Mouse (Mus musculus) stomach, embryonic 15.5 days (tissue): ENCODE measurements around the gene Igsf10. TPM values are rescaled to one million over a fixed set of nuclear protein-coding genes. Genes with fewer than 3 reads are reported as not detected.
A peak's percentile ranks its signal among the peaks of the same experiment; 100 is the strongest.

Experiments used
- ATAC-seq: fragments of 200-750 bp; cut with Nextera tagmentation; 2 replicates; pipeline ENCODE4 v1.8.0; 2017; ENCODE audit warnings: low read depth, moderate number of reproducible peaks, moderate TSS enrichment; ENCODE audit not compliant: insufficient read depth, low FRiP score
- H3K27ac ChIP-seq: fragments of 300-500 bp; sonication (generic); 2 replicates; pipeline ENCODE4 v1.5.1; 2015; ENCODE audit warnings: mild to moderate bottlenecking, inconsistent platforms
- H3K27me3 ChIP-seq: fragments of 300-500 bp; sonication (generic); replicated peaks from 2 replicates; pipeline ENCODE4 v1.6.1; 2015; ENCODE audit warnings: inconsistent platforms
- H3K36me3 ChIP-seq: fragments of 300-500 bp; sonication (generic); 2 replicates; pipeline ENCODE4 v1.6.1; 2015; ENCODE audit warnings: inconsistent platforms
- H3K4me1 ChIP-seq: fragments of 300-500 bp; sonication (generic); 2 replicates; pipeline ENCODE4 v1.6.1; 2015; ENCODE audit warnings: inconsistent platforms
- H3K4me2 ChIP-seq: fragments of 300-500 bp; sonication (generic); 2 replicates; pipeline ENCODE4 v1.6.1; 2015; ENCODE audit warnings: mild to moderate bottlenecking, inconsistent platforms
- H3K4me3 ChIP-seq: fragments of 300-500 bp; sonication (generic); replicated peaks from 2 replicates; pipeline ENCODE4 v1.5.1; 2015; ENCODE audit warnings: inconsistent platforms
- H3K9ac ChIP-seq: fragments of 300-500 bp; sonication (generic); 2 replicates; pipeline ENCODE4 v1.6.1; 2015; ENCODE audit warnings: inconsistent platforms
- H3K9me3 ChIP-seq: fragments of 300-500 bp; sonication (generic); 2 replicates; pipeline ENCODE4 v1.6.1; 2016; ENCODE audit warnings: inconsistent platforms
- WGBS: fragments of 180-500 bp; shearing (Covaris S2); methylation state at CpG from one replicate; pipeline ENCODE4 v1.1.7; 2015; 5-methylcytosine and 5-hydroxymethylcytosine counted together
- polyA plus RNA-seq: library from polyadenylated mRNA; unstranded; fragments of >200 nt; fragmentation: Nextera tagmentation; extraction: Ambion mirVana; gene quantifications from 2 replicates; pipeline ENCODE4 v1.2.1, GENCODE M21; 2015

Gene Igsf10
- polyA plus RNA-seq, 1 experiment from 2014 or later, result 10.4 TPM

DNA sequence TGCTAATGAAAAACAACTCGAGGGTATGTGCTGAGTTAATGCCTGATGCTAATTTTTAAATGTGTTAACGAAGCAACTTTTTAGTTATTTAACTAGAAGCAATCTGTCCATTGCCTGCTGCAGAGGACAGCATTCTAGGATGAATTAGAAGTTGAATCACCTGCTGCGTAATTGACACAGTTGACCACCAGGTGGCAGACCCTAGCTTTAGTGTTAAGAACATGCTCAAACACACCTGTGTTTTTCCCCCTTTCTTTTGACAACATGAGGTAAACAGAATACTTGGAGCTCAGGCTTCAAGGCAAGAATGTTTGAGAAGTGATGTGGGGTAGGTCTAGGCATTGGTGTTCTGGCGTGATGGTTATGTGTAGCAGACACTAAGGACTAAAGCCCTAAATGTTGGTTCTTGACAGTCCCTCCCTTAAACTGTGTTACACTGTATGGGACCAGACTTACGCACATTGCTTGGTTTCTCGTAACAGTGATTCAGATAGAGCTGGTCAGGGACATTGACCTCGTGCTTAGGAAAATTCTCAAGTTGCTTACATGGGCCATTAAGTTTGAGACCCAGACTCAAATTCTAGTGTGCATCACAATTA is 22.8 kb downstream of the Igsf10 start:
- H3K4me1 ChIP-seq, result no peaks in the 10 kb centered on the region
- peaks cover 4% of the 10 kb centered on the region; the same call in 1 of the 2 replicates for H3K36me3 ChIP-seq
- no peak overlapping the region for H3K4me2 ChIP-seq
- 39% methylated on average over 7 of the region's 7 CpGs for WGBS
- no peaks in the 10 kb centered on the region for H3K9me3 ChIP-seq
- no peak for ATAC-seq
- no peak overlapping the region for H3K4me3 ChIP-seq
- H3K27me3 ChIP-seq, result no peaks in the 10 kb centered on the region
- no peak overlapping the region for H3K27ac ChIP-seq
- H3K9ac ChIP-seq, result no peak overlapping the region

DNA sequence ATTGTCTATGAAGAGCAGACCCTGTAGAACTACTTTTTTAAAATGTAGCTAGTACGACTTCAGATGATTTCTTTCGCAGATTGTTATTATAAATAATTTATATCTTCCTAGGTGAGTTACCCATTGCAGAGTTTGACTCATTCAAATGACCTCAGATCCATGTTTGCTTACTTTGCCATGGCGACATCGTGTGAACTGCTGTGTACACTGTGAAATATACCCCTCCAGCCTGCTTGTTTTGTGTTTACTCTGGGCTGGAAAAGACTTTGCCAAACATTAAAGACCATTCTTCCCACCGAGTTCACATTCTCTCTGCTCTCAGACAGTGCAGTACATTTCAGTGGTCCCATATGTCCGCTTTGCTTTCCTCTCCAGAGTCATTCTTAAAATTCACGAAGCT is 28.1 kb downstream of the Igsf10 start:
- Histone ChIP-seq H3K9me3 (no peaks in the 10 kb centered on the region), H3K4me1 (no peaks in the 10 kb centered on the region), H3K27me3 (no peaks in the 10 kb centered on the region), H3K4me3 (no peak overlapping the region), H3K9ac (no peak overlapping the region), H3K27ac (no peak overlapping the region), H3K36me3 (peaks cover 4% of the 10 kb centered on the region; the same call in 1 of the 2 replicates), H3K4me2 (no peak overlapping the region)
- ATAC-seq, result peak; percentile 14; the same call in 1 of the 2 replicates
- WGBS, result 65% methylated on average over 7 of the region's 7 CpGs

DNA sequence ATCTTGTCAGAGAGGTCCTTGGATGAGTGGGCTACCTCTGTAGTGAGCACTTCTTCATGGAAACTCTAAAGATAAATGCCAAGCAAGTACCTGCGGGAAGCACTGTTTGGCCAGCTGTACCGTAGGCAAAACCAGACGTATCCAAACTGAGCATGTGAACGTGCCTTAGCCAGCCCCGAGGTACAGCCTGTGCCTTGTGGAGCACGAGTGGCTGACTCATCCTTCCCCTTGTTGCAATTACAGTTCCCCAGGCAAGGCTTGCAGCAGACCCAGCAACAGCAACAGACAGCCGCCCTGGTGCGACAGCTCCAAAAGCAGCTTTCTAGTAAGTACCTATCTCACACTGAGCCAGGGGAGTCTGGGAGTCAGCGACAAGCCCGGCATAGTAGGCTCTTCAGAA is 31.6 kb downstream of the Igsf10 start:
- no peaks in the 10 kb centered on the region for H3K36me3 ChIP-seq
- H3K4me2 ChIP-seq, result no peak overlapping the region
- 78% methylated on average over 10 of the region's 10 CpGs for WGBS
- H3K9me3 ChIP-seq, result no peaks in the 10 kb centered on the region
- no peaks in the 10 kb centered on the region for H3K4me1 ChIP-seq
- no peak overlapping the region for H3K9ac ChIP-seq
- H3K27me3 ChIP-seq, result no peaks in the 10 kb centered on the region
- no peak overlapping the region for H3K4me3 ChIP-seq
- H3K27ac ChIP-seq, result no peak overlapping the region
- no peak for ATAC-seq

DNA sequence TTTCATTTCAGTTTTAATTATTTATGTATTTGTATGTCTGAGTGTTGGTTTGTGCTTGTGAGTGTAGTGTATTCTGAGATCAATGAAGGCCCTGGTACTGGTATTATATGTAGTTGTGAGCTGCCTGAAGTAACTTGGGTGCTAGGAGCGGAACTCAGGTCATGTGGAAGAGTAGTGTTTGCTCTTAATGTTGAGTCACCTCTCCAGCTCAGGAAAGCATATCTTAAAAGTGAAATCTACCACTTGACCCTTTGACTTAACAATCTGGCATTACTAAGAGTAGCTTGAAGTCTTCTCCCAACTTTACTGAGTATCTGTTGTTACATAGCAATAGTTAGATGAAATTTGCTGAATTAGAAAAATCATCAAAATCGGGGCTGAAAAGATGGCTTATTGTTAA is 38.7 kb downstream of the Igsf10 start:
- no peaks in the 10 kb centered on the region for H3K36me3 ChIP-seq
- H3K9me3 ChIP-seq, result no peaks in the 10 kb centered on the region
- no peaks in the 10 kb centered on the region for H3K27me3 ChIP-seq
- no peak overlapping the region for H3K27ac ChIP-seq
- no peaks in the 10 kb centered on the region for H3K4me1 ChIP-seq
- 87% methylated on average over 2 of the region's 2 CpGs for WGBS
- no peak overlapping the region for H3K9ac ChIP-seq
- no peak for ATAC-seq
- H3K4me3 ChIP-seq, result no peak overlapping the region
- no peak overlapping the region for H3K4me2 ChIP-seq

DNA sequence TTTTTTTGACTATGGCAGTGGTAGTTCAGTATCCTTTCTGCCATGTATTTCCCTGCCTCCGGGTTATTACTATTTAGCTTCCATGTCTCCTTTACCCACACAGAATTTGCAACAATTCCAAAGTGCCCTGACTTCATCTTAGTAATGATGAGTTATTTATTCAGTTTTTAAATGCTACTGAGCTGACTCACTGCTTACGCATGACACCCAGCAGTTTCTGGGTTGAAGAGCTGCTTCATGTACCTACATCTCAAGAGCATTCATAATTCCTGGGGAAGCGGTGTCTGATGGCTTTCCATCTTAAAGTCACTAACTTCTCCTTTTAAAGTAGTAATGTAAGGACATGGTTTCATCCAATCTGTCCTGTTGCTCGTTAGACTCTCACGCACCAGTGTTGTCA is 39.2 kb downstream of the Igsf10 start:
- H3K27me3 ChIP-seq, result no peaks in the 10 kb centered on the region
- 92% methylated on average over 5 of the region's 5 CpGs for WGBS
- H3K4me1 ChIP-seq, result no peaks in the 10 kb centered on the region
- no peak overlapping the region for H3K9ac ChIP-seq
- ATAC-seq, result no peak
- H3K4me3 ChIP-seq, result no peak overlapping the region
- no peaks in the 10 kb centered on the region for H3K9me3 ChIP-seq
- H3K4me2 ChIP-seq, result no peak overlapping the region
- H3K27ac ChIP-seq, result no peak overlapping the region
- no peaks in the 10 kb centered on the region for H3K36me3 ChIP-seq

DNA sequence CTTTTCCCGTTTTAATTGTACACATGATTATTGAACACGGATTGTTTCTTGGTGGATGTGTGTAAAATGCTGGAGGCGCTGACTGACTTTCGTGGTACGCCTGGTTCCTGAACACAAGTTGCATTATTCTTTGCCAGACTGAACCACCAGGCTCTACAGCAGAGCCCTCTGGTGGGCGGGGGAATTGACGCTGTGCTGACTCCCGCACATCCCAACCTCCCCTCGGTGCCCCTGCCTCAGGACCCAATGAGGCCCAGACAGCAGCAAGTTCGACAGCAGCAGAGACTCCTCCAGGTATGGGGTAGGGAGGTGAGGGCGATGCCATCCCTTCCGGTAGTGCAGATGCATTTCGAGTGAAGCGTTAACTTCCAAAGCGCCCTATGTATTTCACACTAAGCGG is 46.5 kb downstream of the Igsf10 start:
- Histone ChIP-seq H3K4me1 (no peaks in the 10 kb centered on the region), H3K27ac (no peak overlapping the region), H3K36me3 (no peaks in the 10 kb centered on the region), H3K27me3 (no peaks in the 10 kb centered on the region), H3K4me2 (no peak overlapping the region), H3K9ac (no peak overlapping the region), H3K9me3 (no peaks in the 10 kb centered on the region), H3K4me3 (no peak overlapping the region)
- ATAC-seq, result no peak
- 83% methylated on average over 16 of the region's 16 CpGs for WGBS

DNA sequence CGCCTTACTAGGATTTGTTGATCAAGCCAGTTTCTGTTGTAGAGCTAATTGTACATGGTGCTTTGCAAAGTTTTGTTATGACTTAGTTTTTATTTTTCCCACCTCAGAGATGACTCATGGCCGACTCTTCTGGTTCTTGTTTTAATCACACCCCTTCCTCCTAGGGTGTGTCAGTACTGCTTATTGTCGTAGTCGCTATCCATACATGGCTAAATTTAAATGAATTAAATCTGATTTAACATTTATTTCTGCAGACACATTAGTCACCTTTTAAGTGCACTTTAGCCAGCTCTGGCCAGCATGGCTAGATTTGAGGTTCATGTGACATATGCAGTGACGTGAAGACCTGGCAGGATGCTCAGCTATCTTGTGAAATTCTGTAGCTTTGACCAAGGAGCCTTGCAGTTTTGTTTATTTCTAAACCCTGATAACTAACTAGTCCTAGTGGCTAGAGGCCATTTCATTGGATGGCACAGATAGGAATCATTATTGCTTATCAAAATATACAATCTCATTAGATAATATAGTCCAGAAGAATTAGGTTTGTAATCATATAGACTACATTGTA is 47.5 kb downstream of the Igsf10 start:
- ATAC-seq, result no peak
- H3K9ac ChIP-seq, result no peak overlapping the region
- H3K4me3 ChIP-seq, result no peak overlapping the region
- no peak overlapping the region for H3K27ac ChIP-seq
- WGBS, result 88% methylated on average over 5 of the region's 5 CpGs
- no peaks in the 10 kb centered on the region for H3K36me3 ChIP-seq
- no peaks in the 10 kb centered on the region for H3K27me3 ChIP-seq
- no peaks in the 10 kb centered on the region for H3K4me1 ChIP-seq
- H3K9me3 ChIP-seq, result no peaks in the 10 kb centered on the region
- H3K4me2 ChIP-seq, result no peak overlapping the region

DNA sequence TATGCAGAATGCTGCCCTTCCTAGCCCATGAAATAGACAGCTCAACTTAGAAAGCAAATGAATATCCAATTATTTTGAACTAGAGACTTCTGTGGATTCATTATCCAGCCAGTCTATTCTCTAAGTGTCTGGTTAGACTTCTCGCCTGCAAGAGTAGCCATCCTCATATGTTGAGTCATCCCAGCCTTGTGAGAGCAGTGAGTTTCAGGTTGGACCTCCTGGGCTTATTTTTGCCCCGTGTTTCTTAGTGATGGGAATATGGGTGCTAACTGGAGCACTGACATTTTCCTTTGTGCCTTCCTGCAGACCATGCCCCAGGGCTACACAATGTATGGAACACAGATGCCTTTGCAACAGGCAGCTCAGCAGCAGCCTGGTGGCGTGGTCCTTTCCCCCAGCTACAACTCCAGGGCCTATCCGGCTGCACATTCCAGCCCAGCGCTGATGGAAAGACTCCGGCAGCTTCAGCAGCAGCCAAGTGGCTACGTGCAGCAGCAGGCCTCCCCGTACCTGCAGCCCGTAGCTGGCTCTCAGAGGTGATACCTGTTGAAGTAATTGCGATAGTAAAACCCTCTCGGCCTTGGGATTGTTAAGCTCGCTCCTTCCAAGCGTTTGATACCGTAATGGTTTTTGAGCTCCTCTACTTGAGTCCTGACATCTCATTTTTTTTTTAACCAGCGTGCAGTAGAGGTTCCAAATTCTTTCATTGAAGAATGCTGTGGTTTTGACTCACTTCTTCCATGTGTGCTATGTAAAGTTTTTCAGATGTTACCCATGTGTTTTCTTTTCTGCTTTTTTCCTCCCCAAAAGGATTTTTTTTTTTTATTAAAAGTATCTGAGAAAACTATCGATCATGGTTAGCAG is 48.3 kb downstream of the Igsf10 start:
- Histone ChIP-seq H3K27me3 (no peaks in the 10 kb centered on the region), H3K4me3 (no peak overlapping the region), H3K27ac (no peak overlapping the region), H3K9ac (no peak overlapping the region), H3K4me2 (no peak overlapping the region), H3K36me3 (no peaks in the 10 kb centered on the region), H3K4me1 (no peaks in the 10 kb centered on the region), H3K9me3 (no peaks in the 10 kb centered on the region)
- no peak for ATAC-seq
- WGBS, result 86% methylated on average over 16 of the region's 16 CpGs

DNA sequence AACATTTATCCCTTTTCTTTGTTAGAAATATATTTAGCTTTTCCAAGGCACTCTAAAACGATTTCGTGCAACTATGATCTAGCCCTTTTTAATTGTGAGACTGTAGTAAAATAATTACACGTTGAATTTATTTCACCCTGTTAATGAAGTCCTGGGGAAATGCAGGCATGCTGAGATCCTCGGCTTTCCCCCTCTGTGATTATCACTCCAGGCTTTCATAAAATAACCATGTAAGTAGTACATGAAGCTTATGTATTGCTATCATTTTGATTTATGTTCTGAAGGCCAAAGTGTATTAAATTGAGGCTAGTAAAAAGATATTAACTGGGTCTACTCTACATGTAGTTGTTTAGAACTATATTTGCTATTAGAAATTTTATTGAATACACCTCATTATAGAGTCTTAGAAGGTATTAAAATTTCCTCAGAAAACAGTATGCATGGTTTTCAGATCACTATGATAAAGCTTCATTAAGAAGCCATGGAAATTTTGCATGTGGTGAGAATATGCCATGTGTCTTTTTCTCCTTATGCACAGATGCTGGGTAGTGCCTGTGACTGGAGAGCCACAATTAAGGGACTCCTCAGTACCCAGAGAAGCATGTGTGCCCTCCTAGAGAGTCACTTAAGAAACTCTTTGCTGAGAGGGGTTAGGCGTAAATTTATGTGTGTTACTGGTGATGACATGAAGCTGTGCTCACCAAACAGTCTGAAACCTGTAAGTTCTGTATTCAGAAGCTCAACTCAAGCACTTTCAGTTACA is 50.6 kb downstream of the Igsf10 start:
- 80% methylated on average over 5 of the region's 5 CpGs for WGBS
- no peaks in the 10 kb centered on the region for H3K36me3 ChIP-seq

DNA sequence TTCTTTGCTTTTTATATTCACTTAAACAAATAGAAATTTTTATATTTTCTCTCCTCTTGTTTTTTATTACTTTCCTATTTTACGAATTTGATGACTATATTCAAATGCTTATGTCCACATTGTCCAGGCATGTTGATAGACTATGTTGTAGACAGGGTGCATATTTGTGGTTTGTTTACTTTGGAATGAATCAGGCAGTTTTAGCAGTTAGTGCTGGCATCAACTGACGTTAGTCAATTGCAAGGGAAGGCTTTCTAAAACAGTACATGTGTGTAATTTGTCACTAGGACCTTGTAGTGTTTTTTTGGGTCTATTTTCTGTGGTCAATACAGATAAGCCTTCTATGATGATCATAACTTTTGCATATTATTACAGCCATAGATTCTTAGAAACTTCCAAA is 53.6 kb downstream of the Igsf10 start:
- Histone ChIP-seq H3K9ac (no peak overlapping the region), H3K9me3 (no peaks in the 10 kb centered on the region), H3K27ac (no peak overlapping the region), H3K27me3 (no peaks in the 10 kb centered on the region), H3K4me2 (no peak overlapping the region), H3K4me3 (no peak overlapping the region), H3K36me3 (no peaks in the 10 kb centered on the region), H3K4me1 (no peaks in the 10 kb centered on the region)
- ATAC-seq, result no peak
- 46% methylated on average over 2 of the region's 2 CpGs for WGBS

More for the DNA sequence above, 50.6 kb downstream of the Igsf10 start:
- Histone ChIP-seq H3K9me3 (no peaks in the 10 kb centered on the region), H3K9ac (no peak overlapping the region), H3K4me1 (no peaks in the 10 kb centered on the region), H3K27ac (no peak overlapping the region), H3K27me3 (no peaks in the 10 kb centered on the region), H3K4me2 (no peak overlapping the region), H3K4me3 (no peak overlapping the region)
- ATAC-seq, result no peak

DNA sequence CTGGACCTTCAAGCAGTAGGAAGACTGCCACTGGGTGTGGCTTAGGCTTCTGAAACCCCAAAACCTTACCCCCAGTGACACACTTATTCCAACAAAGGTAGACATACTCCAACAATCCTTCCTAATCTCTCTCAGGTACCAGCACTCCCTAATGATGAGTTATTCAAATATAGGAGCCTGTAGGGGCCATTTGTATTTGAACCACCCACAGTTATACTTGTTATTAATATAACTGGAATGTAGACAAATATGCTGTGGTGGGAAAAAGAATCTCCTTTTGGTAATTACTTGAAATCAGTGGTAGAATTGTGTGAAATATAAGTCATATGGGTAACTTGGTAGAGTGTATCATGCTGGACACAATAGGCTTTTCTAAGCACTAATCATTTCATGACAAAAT is 65.6 kb downstream of the Igsf10 start:
- Histone ChIP-seq H3K4me1 (no peaks in the 10 kb centered on the region), H3K27me3 (no peaks in the 10 kb centered on the region), H3K4me2 (no peak overlapping the region), H3K9me3 (no peaks in the 10 kb centered on the region), H3K27ac (no peak overlapping the region), H3K9ac (no peak overlapping the region), H3K36me3 (no peaks in the 10 kb centered on the region), H3K4me3 (no peak overlapping the region)
- ATAC-seq, result no peak

DNA sequence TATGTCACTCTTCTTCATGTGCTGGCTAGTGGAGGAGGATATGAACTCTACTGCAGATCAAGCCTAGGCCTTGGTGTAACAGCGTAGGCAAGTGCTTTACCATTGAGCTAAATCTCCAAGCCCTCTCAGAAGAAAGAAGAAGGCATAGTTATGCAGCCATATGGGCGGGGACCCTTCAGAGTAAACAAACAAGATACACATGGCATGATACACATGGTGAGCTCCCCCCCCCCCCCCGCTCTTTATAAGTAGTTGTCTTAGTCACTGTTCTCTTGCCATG is 66.0 kb downstream of the Igsf10 start:
- H3K4me2 ChIP-seq, result no peak overlapping the region
- H3K4me3 ChIP-seq, result no peak overlapping the region
- no peaks in the 10 kb centered on the region for H3K27me3 ChIP-seq
- 87% methylated on average over 3 of the region's 3 CpGs for WGBS
- H3K36me3 ChIP-seq, result no peaks in the 10 kb centered on the region
- H3K27ac ChIP-seq, result no peak overlapping the region
- no peaks in the 10 kb centered on the region for H3K9me3 ChIP-seq
- no peak overlapping the region for H3K9ac ChIP-seq
- no peak for ATAC-seq
- H3K4me1 ChIP-seq, result no peaks in the 10 kb centered on the region
